Mouse (Mus musculus) forebrain, embryonic 16.5 days (tissue): ENCODE measurements at regions not wholly inside any gene's neighbourhood (a gene's known extent, or its start where the extent isn't known, plus 50 kb on each side); places are given as distances from the start of the nearest gene placed in this dataset.

Source experiments
- ATAC-seq: fragments of 200-750 bp; cut with Nextera tagmentation; 2 replicates; pipeline ENCODE4 v1.8.0; 2017; ENCODE audit warnings: mild to moderate bottlenecking, moderate library complexity
- H3K27ac ChIP-seq: fragments of 300-500 bp; sonication (generic); 2 replicates; pipeline ENCODE4 v1.5.1; 2014; ENCODE audit warnings: low read length, control low read depth
- H3K27me3 ChIP-seq: fragments of 300-500 bp; sonication (generic); replicated peaks from 2 replicates; pipeline ENCODE4 v1.6.1; 2014; ENCODE audit warnings: low read length; ENCODE audit not compliant: control insufficient read depth, insufficient read depth
- H3K36me3 ChIP-seq: fragments of 300-500 bp; sonication (generic); 2 replicates; pipeline ENCODE4 v1.6.1; 2014; ENCODE audit not compliant: control insufficient read depth, insufficient read depth
- H3K4me1 ChIP-seq: fragments of 300-500 bp; sonication (generic); replicated peaks from 2 replicates; pipeline ENCODE4 v1.6.1; 2014; ENCODE audit warnings: low read length; ENCODE audit not compliant: control insufficient read depth, insufficient read depth
- H3K4me2 ChIP-seq: fragments of 300-500 bp; sonication (generic); 2 replicates; pipeline ENCODE4 v1.6.1; 2014; ENCODE audit warnings: mild to moderate bottlenecking, low read length, control low read depth
- H3K4me3 ChIP-seq: fragments of 300-500 bp; sonication (generic); replicated peaks from 2 replicates; pipeline ENCODE4 v1.5.1; 2014; ENCODE audit warnings: mild to moderate bottlenecking, low read length, control low read depth
- H3K9ac ChIP-seq: fragments of 300-500 bp; sonication (generic); replicated peaks from 2 replicates; pipeline ENCODE4 v1.6.1; 2014; ENCODE audit warnings: low read depth, low read length, control low read depth
- H3K9me3 ChIP-seq: fragments of 300-500 bp; sonication (generic); 2 replicates; pipeline ENCODE4 v1.6.1; 2016; ENCODE audit warnings: low read length; ENCODE audit not compliant: control insufficient read depth
- WGBS: fragments of 180-500 bp; shearing (Covaris S2); extraction: QIAGEN DNeasy Blood & Tissue Kit; methylation state at CpG from one replicate; pipeline ENCODE4 v1.1.7; 2014; 5-methylcytosine and 5-hydroxymethylcytosine counted together

DNA sequence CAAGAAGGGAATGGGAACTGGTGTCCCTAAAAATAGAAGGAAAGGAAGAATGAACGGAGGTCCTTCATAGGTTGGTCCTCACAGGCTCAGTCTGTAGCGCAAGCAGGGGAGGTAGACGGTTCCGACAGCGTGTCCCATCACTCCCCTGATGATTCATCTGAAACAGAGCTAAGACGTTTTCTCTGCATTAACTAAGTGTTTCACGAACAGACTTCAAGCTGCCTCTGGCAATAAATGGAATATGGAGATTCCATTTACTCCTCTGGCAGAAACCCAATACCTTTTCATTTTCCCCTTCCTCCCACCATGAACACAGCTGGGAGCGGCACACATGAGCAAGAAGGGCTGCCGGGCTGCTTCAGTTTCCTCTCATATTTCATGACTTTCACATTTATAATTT is 194.6 kb upstream of the Sox11 start:
- Histone ChIP-seq H3K36me3 (no peaks in the 10 kb centered on the region), H3K9me3 (no peaks in the 10 kb centered on the region), H3K4me1 (peaks cover 9% of the 10 kb centered on the region), H3K27ac (no peak overlapping the region), H3K27me3 (no peaks in the 10 kb centered on the region), H3K4me3 (no peak overlapping the region), H3K9ac (no peak overlapping the region), H3K4me2 (no peak overlapping the region)
- WGBS, result 45% methylated on average over 9 of the region's 9 CpGs
- no peak for ATAC-seq

DNA sequence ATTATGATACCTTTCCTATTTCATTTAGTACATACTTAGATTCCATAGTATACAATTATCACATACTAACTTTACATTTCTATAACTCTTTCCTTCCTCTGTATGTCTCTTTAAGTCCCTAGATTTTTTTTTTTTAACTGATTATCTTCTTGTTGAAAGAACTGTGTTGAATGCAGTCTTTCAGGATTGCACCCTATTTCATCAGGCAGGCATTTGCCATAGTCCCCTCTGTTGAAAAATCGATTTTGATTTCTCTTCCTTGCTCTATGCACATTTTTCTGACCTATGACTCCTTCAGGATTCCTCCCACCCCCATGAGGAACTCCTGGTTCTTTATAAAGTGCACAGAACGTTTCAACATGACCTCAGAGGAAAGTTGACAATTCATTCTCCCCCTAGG is 183.2 kb upstream of the Sox11 start:
- Histone ChIP-seq H3K9ac (no peak overlapping the region), H3K27ac (no peak overlapping the region), H3K4me2 (no peak overlapping the region), H3K4me3 (no peak overlapping the region), H3K36me3 (no peaks in the 10 kb centered on the region), H3K9me3 (no peaks in the 10 kb centered on the region), H3K4me1 (no peaks in the 10 kb centered on the region), H3K27me3 (no peaks in the 10 kb centered on the region)
- no peak for ATAC-seq
- WGBS, result 64% methylated on average over 2 of the region's 2 CpGs

DNA sequence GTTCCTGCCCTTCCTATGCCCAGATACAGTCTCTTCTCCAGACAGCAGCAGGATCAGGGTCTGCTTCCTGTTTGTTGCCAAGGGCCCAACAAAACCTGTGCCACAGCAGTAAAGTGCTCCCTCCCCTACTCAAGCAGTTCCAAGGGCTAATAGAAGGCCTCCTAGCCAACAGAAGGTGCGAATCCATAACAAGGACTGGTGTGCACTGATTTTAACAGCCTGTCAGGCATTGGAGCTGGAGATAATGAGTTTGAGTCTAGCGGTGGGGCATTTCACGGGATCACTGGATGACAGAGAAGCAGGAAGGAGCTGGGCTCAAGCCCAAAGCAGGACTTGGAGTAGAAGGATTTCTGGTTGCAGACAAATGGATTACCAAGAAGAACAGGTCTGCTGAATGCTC is 170.9 kb upstream of the Sox11 start:
- no peaks in the 10 kb centered on the region for H3K4me1 ChIP-seq
- H3K27ac ChIP-seq, result peak overlapping the region; percentile 33; the same call in 1 of the 2 replicates
- ATAC-seq, result peak; percentile 61; the same call in 1 of the 2 replicates
- H3K4me3 ChIP-seq, result no peak overlapping the region
- 45% methylated on average over 3 of the region's 3 CpGs for WGBS
- H3K4me2 ChIP-seq, result no peak overlapping the region
- H3K36me3 ChIP-seq, result no peaks in the 10 kb centered on the region
- no peaks in the 10 kb centered on the region for H3K27me3 ChIP-seq
- no peak overlapping the region for H3K9ac ChIP-seq
- H3K9me3 ChIP-seq, result no peaks in the 10 kb centered on the region

DNA sequence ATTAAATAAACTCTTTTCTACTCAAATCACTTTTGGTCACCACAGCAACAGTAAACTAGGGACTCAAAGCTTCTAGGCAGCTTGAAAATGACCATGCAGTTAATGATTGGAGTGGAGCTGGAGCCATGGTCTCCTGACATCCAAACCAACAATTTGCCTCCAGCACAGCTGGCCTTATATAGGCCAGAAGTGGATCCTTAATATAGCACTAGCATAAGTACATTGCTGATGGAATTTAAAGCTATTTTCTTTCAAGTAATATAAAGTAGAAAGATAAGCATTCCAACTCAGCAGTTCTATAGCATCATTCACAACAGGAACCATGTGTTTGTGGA is 165.8 kb upstream of the Sox11 start:
- no peak overlapping the region for H3K4me2 ChIP-seq
- no peak for ATAC-seq
- no peaks in the 10 kb centered on the region for H3K9me3 ChIP-seq
- H3K36me3 ChIP-seq, result no peaks in the 10 kb centered on the region
- H3K27me3 ChIP-seq, result no peaks in the 10 kb centered on the region
- no peak overlapping the region for H3K27ac ChIP-seq
- H3K4me1 ChIP-seq, result no peaks in the 10 kb centered on the region
- H3K9ac ChIP-seq, result no peak overlapping the region
- no peak overlapping the region for H3K4me3 ChIP-seq

DNA sequence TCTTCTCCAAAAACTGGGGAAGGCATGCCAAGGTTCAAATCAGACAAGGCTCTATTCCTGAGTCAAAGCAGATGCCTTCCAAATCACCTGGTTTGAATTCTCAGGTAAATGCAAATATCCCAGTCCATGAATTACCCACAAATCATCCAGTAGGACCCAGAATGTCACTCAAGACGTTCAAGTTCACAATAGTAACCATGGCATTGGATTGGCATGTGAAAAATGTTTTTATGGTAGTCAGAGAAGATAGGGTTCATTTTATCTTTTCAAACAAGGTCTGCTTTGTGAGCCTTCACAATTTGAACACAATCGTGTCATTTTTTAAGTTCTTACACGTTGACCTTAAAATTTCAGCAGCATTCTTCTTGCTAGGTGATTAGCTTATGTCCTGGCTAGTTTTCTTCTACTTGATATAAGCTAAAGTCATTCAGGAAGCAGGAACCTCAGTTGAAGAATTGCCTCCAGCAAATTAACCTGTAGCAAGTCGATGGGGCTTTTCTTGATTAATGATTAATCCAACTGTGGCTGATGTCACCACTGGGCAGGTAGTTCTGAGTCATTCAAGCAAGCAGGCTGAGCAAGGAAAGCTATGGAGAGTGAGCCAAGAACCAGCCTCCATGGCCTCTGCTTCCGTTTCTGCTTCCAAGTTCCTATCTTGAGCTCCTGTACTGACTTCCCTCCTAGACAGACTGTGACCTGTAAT is 165.3 kb upstream of the Sox11 start:
- Histone ChIP-seq H3K27ac (no peak overlapping the region), H3K4me3 (no peak overlapping the region), H3K36me3 (no peaks in the 10 kb centered on the region), H3K9ac (no peak overlapping the region), H3K4me1 (peaks cover 3% of the 10 kb centered on the region), H3K4me2 (no peak overlapping the region), H3K9me3 (no peaks in the 10 kb centered on the region), H3K27me3 (no peaks in the 10 kb centered on the region)
- ATAC-seq, result no peak
- WGBS, result 49% methylated on average over 5 of the region's 5 CpGs

DNA sequence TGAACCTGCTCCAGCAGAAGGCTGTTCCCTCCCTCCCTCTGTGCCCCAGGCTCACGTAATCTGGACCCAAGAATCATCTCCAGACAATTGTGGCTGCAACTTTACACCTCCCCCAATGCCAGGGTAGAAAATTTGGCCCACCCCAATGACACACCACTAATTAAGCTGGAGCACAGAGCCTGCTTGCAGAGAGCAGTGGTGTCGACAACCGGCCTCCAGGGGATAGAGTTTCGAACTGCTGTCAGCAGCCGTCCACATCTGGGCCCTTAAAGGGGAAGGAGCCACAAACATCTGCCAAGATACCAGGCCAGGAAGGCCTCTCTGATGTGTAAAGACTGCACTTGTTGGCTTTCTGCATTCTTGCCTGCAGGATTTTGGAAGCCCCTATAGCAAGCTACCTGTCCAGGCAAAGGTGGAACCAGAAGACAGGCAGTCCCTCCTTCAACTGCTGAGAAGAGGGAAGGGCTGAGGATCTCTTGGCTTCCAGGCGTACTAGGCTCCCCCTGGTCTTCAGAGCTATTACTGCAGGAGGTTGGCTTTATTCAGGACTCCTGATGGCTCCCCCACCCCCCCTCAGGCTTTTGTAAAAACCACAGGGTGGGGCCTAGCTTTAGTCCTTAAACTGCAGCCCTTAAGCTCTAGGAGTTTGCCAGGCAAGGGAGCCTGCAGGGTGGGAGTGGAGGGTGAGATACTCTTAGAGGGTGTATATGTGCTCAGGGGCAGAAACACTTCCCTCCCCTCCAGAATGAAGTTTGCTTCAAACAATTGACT is 160.5 kb upstream of the Sox11 start:
- no peaks in the 10 kb centered on the region for H3K9me3 ChIP-seq
- peak overlapping the region; percentile 21; the same call in 1 of the 2 replicates for H3K27ac ChIP-seq
- no peak overlapping the region for H3K9ac ChIP-seq
- no peak overlapping the region for H3K4me2 ChIP-seq
- no peaks in the 10 kb centered on the region for H3K36me3 ChIP-seq
- H3K27me3 ChIP-seq, result no peaks in the 10 kb centered on the region
- H3K4me1 ChIP-seq, result peaks cover 6% of the 10 kb centered on the region
- H3K4me3 ChIP-seq, result no peak overlapping the region
- 20% methylated on average over 6 of the region's 6 CpGs for WGBS
- ATAC-seq, result 0 out of 2 replicates have a peak, but pooled peaks have one; percentile 38

DNA sequence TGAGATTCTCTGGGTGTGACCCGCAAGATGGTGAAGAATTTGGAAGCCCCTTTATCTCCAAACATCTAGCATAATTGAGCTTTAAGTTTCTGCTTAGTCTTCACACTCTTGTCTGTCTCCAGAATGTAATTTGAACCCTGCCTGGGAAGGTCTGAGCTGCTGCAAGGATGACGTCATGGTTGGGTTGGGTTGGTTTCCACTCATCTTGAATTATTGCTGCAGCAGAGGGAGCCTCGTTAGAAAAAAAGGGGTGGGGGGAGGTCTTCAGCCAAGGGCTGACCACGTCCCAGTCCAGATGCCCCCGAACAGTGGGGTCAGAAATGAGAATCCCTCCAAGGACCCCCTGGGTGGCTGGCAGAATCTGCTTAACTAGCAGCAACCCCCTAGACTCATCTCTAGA is 158.1 kb upstream of the Sox11 start:
- H3K27ac ChIP-seq, result no peak overlapping the region
- no peak overlapping the region for H3K4me3 ChIP-seq
- H3K9me3 ChIP-seq, result no peaks in the 10 kb centered on the region
- no peaks in the 10 kb centered on the region for H3K27me3 ChIP-seq
- no peaks in the 10 kb centered on the region for H3K36me3 ChIP-seq
- H3K9ac ChIP-seq, result no peak overlapping the region
- no peak overlapping the region for H3K4me2 ChIP-seq
- H3K4me1 ChIP-seq, result peaks cover 14% of the 10 kb centered on the region
- ATAC-seq, result no peak
- 28% methylated on average over 5 of the region's 5 CpGs for WGBS

DNA sequence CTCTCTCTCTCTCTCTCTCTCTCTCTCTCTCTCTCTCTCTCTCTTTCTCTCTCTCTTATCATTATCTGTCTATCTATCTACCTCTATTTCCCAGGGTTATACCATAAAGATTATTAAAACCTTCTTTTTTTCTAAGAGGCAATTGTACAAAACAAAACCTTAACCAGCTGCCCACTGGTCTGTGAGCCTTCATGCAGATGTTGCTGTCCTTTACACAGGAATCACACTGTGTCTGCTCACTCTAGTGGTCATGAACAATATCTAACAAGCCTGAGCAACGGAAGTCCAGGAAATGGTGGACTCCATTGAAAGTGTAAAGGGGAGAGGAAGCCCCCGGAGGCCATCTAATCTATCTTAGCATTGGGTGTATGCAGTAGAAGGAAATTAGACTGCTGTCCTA is 156.9 kb upstream of the Sox11 start:
- no peak overlapping the region for H3K4me2 ChIP-seq
- no peaks in the 10 kb centered on the region for H3K27me3 ChIP-seq
- ATAC-seq, result no peak
- no peaks in the 10 kb centered on the region for H3K36me3 ChIP-seq
- H3K9me3 ChIP-seq, result no peaks in the 10 kb centered on the region
- 50% methylated on average over 2 of the region's 2 CpGs for WGBS
- H3K27ac ChIP-seq, result no peak overlapping the region
- no peak overlapping the region for H3K9ac ChIP-seq
- H3K4me1 ChIP-seq, result peaks cover 14% of the 10 kb centered on the region
- H3K4me3 ChIP-seq, result no peak overlapping the region

DNA sequence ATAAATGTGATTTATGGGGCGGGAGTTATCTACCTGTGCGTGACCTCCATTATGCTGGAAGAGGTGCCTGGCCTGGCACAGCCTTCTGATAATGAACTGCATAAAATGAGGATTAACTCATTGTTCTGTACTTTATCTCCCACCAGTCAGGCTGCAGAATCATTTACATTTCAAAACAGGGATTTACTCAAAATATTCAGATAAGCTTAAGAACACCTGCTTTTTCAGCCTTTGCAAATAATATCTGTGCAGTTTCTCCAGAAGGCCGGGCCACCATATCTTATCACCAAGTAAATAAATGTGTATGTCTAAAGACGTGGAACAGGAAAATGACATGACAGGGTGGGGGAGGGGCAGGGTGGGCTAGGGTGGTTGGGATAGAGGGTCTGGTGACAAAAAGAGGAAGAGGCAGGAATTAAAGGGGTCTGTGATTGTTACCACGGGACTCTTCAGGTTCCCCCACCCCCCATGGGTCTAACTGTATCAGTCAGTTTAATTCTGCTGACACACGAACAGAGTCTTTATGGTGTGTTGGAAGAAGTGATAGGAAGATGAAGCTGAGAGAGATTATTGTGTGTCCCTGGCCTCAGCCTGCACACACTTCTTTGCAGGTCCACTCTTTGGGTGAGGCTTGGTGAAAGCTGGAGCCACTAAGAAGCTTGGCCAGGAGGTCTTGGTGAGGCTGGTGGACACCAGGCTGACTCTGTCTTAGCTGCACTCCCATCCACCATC is 154.6 kb upstream of the Sox11 start:
- Histone ChIP-seq H3K4me3 (no peak overlapping the region), H3K27me3 (no peaks in the 10 kb centered on the region), H3K27ac (no peak overlapping the region), H3K4me1 (peaks cover 15% of the 10 kb centered on the region), H3K4me2 (no peak overlapping the region), H3K9ac (no peak overlapping the region), H3K36me3 (no peaks in the 10 kb centered on the region), H3K9me3 (no peaks in the 10 kb centered on the region)
- WGBS, result 24% methylated on average over 6 of the region's 6 CpGs
- no peak for ATAC-seq
